Comparison of ENCODE assay signal across 21 mouse cellular contexts in the genomic region with DNA sequence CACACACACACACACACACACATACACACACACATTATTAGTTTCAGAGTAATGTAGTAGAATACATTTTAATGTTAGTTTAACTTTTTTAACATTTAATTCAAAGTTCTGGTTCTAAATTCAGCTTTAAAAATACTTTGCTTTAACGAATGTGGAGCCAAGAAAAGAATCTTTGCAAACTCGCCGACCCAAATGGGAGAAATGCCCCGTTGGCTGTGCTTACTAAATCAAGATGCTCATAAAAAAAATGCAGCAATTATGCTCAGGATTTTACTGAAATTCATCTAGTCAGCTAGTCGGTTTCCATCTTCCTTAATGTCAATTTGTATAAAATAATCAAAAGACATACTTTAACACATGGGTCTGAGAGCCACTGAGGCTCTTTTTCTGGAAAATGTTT. TPM values are rescaled to one million over a fixed set of nuclear protein-coding genes. Genes with fewer than 3 reads are reported as not detected.
"Had no signal": no experiment of that assay in that cellular context is flagged by ENCODE, and none has a peak within 500 bp of the region (broad histone marks: within the 10 kb centered on the region; RNA-seq: fewer than 3 reads in every experiment).

No protein-coding gene starts in this region.

- H3K27ac ChIP-seq: neural tube, embryonic 12.5 days; neural tube, embryonic 13.5 days; neural tube, embryonic 15.5 days; stomach, embryonic 15.5 days; stomach, postnatal 0 days had no signal

- H3K9ac ChIP-seq: neural tube, embryonic 12.5 days; neural tube, embryonic 13.5 days; neural tube, embryonic 15.5 days; stomach, embryonic 15.5 days had no signal

- H3K9me3 ChIP-seq: neural tube, embryonic 12.5 days; neural tube, embryonic 13.5 days; neural tube, embryonic 15.5 days; stomach, embryonic 15.5 days had no signal

- H3K27me3 ChIP-seq: neural tube, embryonic 12.5 days; neural tube, embryonic 13.5 days; neural tube, embryonic 15.5 days; stomach, embryonic 15.5 days had no signal

- DNase-seq: retina, postnatal 1 day; right cerebral cortex, adult 18-20 months; right cerebral cortex, postnatal 14 days; right cerebral cortex, postnatal 25 days; spleen, adult 18-20 months; thymus, adult 18-20 months; thymus, adult 2 months; thymus, postnatal 14 days; thymus, postnatal 25 days; thymus, postnatal 36 days; thymus, postnatal 4 days had no signal

- H3K4me3 ChIP-seq: neural tube, embryonic 12.5 days; neural tube, embryonic 13.5 days; neural tube, embryonic 15.5 days; stomach, embryonic 15.5 days had no signal

- H3K4me1 ChIP-seq: neural tube, embryonic 12.5 days; stomach, embryonic 15.5 days had no signal

- H3K36me3 ChIP-seq: neural tube, embryonic 12.5 days; neural tube, embryonic 13.5 days; neural tube, embryonic 15.5 days; stomach, embryonic 15.5 days had no signal

- H3K4me2 ChIP-seq: neural tube, embryonic 12.5 days; neural tube, embryonic 13.5 days; neural tube, embryonic 15.5 days; stomach, embryonic 15.5 days had no signal

RNA-seq across cellular contexts. Expression of gene En1, which starts 49.8 kb away (rescaled TPM):
- total RNA-seq: neutrophil, adult 5-6 weeks had no signal
- polyA plus RNA-seq: small intestine, adult 2 months; spleen, adult 2 months; stomach, embryonic 14.5 days; stomach, postnatal 0 days; urinary bladder, adult 2 months had no signal
